In the genomic region with DNA sequence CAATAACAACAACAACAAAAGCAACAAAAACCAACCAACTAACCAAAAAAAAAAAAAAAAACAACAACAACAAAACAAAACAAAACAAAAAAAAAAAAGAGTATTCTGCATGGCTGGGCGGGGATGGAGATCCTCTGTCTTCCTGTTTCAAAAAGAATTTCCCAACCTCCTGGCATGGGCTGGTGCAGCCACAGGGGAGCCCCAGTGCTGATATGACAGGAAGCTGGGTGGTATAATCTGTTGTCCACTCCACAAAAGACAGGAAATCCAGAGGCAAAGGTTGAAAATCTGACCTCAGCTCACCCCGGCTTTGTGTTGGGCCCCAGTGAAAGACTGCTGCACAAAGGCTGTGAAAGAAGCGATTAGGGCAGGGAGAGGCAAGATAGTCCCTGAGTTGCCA, we compare ENCODE assay signal across 24 mouse cellular contexts. TPM values are rescaled to one million over a fixed set of nuclear protein-coding genes. Genes with fewer than 3 reads are reported as not detected.
DNase-seq lines count a peak whose midpoint lies in the region; ATAC-seq and TF ChIP-seq lines count a peak whose summit lies in the region.
"Had no signal": no experiment of that assay in that cellular context is flagged by ENCODE, and none has a peak within 500 bp of the region (broad histone marks: within the 10 kb centered on the region; RNA-seq: fewer than 3 reads in every experiment).

No protein-coding gene starts in this region.

- DNase-seq in midbrain, embryonic 10.5 days (ENCODE audit: low spot score) = peak; percentile 56
- no peak for DNase-seq in ES-E14 (ENCODE audit: low read depth, low spot score)
- no peak for DNase-seq in ovary, postnatal 10 days (ENCODE audit: low spot score)
- DNase-seq in spleen, postnatal 36 days (ENCODE audit: low spot score in 2 of 2) = no peak
- DNase-seq: adrenal gland, postnatal 10 days; adrenal gland, postnatal 36 days; cerebellum, adult 18-20 months; cerebellum, adult 9-10 months; cerebellum, postnatal 25 days; gastrocnemius, postnatal 10 days; gastrocnemius, postnatal 36 days; heart, adult 11 months had no signal

- no peaks in the 10 kb centered on the region; the same call in 1 of the 2 replicates for H3K9me3 ChIP-seq in midbrain, embryonic 10.5 days (replicated peaks)
- H3K9me3 ChIP-seq in midbrain, embryonic 13.5 days = no peaks in the 10 kb centered on the region
- H3K9me3 ChIP-seq in ES-E14 (ENCODE audit: control insufficient read depth, insufficient read depth, low read depth, low read length) = no peaks in the 10 kb centered on the region
- H3K9me3 ChIP-seq: forebrain, embryonic 13.5 days had no signal

- H3K9ac ChIP-seq in midbrain, embryonic 13.5 days (replicated peaks) = no peak overlapping the region
- no peak overlapping the region for H3K9ac ChIP-seq in ES-E14 (ENCODE audit: insufficient read depth, low read depth, low read length, poor library complexity, severe bottlenecking)
- H3K9ac ChIP-seq: forebrain, embryonic 13.5 days; hindbrain, embryonic 14.5 days had no signal

- no peak overlapping the region for H3K27ac ChIP-seq in midbrain, embryonic 10.5 days (replicated peaks)
- H3K27ac ChIP-seq in midbrain, embryonic 13.5 days = no peak overlapping the region
- no peak overlapping the region for H3K27ac ChIP-seq in ES-E14 (ENCODE audit: insufficient read depth, low read depth, low read length, poor library complexity, severe bottlenecking)
- H3K27ac ChIP-seq: forebrain, embryonic 10.5 days; forebrain, embryonic 13.5 days; hindbrain, embryonic 14.5 days; hindbrain, postnatal 0 days had no signal

- ATAC-seq in midbrain, embryonic 13.5 days = no peak
- ATAC-seq in megakaryocyte, adult 5-6 weeks (ENCODE audit: poor library complexity, severe bottlenecking) = 0 out of 2 replicates have a peak, but pooled peaks have one; percentile 15
- ATAC-seq: activated CD4-positive, CD25-positive, alpha-beta regulatory T cell, adult 4 months; forebrain, embryonic 13.5 days; forebrain, embryonic 16.5 days; hindbrain, postnatal 0 days; inflammation-experienced regulatory T-cells, adult 6 months; intestine, embryonic 16.5 days had no signal

- no peak overlapping the region for H3K4me3 ChIP-seq in midbrain, embryonic 10.5 days
- H3K4me3 ChIP-seq in midbrain, embryonic 13.5 days (replicated peaks) = no peak overlapping the region
- no peak overlapping the region for H3K4me3 ChIP-seq in ES-E14 (ENCODE audit: insufficient read depth in 1 of 2, low read depth in 1 of 2, low read length in 2 of 2, poor library complexity in 1 of 2, severe bottlenecking in 1 of 2)
- H3K4me3 ChIP-seq: forebrain, embryonic 10.5 days; forebrain, embryonic 13.5 days had no signal

- H3K4me2 ChIP-seq in midbrain, embryonic 13.5 days (replicated peaks) = no peak overlapping the region
- H3K4me2 ChIP-seq: forebrain, embryonic 13.5 days; heart, embryonic 11.5 days; hindbrain, embryonic 14.5 days had no signal

- in situ Hi-C loops in ES-E14 (cut with MboI; ENCODE audit: low sequenced_read_pairs in 2 of 2, unreplicated experiment in 2 of 2) = no loop called here

- peaks cover 9% of the 10 kb centered on the region for H3K27me3 ChIP-seq in midbrain, embryonic 10.5 days (ENCODE audit: low read depth, poor library complexity, severe bottlenecking)
- no peaks in the 10 kb centered on the region for H3K27me3 ChIP-seq in midbrain, embryonic 13.5 days
- H3K27me3 ChIP-seq: forebrain, embryonic 13.5 days had no signal

- H3K4me1 ChIP-seq in midbrain, embryonic 10.5 days = peaks cover 36% of the 10 kb centered on the region
- H3K4me1 ChIP-seq in midbrain, embryonic 13.5 days (replicated peaks) = peaks cover 7% of the 10 kb centered on the region; the same call in 1 of the 2 replicates
- H3K4me1 ChIP-seq in ES-E14 (ENCODE audit: control insufficient read depth in 2 of 2, insufficient read depth in 2 of 2, low read length in 2 of 2, poor library complexity in 1 of 2) = peaks cover 20 to 37% of the 10 kb centered on the region in 2 experiments

- H3K36me3 ChIP-seq in midbrain, embryonic 10.5 days = no peaks in the 10 kb centered on the region
- H3K36me3 ChIP-seq in midbrain, embryonic 13.5 days = no peaks in the 10 kb centered on the region
- no peaks in the 10 kb centered on the region for H3K36me3 ChIP-seq in ES-E14 (ENCODE audit: control insufficient read depth, insufficient read depth, low read length, poor library complexity, severe bottlenecking)
- H3K36me3 ChIP-seq: forebrain, embryonic 10.5 days had no signal

- 39% methylated on average over 3 of the region's 3 CpGs for WGBS in midbrain, embryonic 10.5 days
- 46% methylated on average over 3 of the region's 3 CpGs for WGBS in midbrain, embryonic 13.5 days

TF ChIP-seq in ES-E14, 5 proteins besides CTCF, POLR2A, EP300 and RAD21:
- TF ChIP-seq ZNF384 (IDR thresholded peaks at IDR 0.05; ENCODE audit: low read depth, low read length) (0 out of 2 replicates have a peak, but pooled peaks have one; percentile 42), MAFK (IDR thresholded peaks at IDR 0.05; ENCODE audit: insufficient read depth, low read depth, low read length) (no peak)

RNA-seq across cellular contexts. Expression of a gene that starts 17.3 kb away (rescaled TPM):
- 119 and 141 TPM in 2 replicates for polyA plus RNA-seq in midbrain, embryonic 10.5 days (2016; fragmentation: Nextera tagmentation; extraction: Ambion mirVana)
- polyA plus RNA-seq in midbrain, embryonic 13.5 days (2015; fragmentation: Nextera tagmentation; extraction: Ambion mirVana) = 60.7 and 67.1 TPM in 2 replicates
- 76.8 and 110 TPM in 2 replicates for total RNA-seq in ES-E14 (2012; rRNA removed)
- total RNA-seq in megakaryocyte, adult 5-6 weeks (2015) = 0.16 and 0.67 TPM in 2 replicates
- 0.08 and 0.11 TPM in 2 replicates for total RNA-seq in megakaryocyte, adult 5-6 weeks (2017)
- total RNA-seq: MEL had no signal
- polyA plus RNA-seq: activated CD4-positive, CD25-positive, alpha-beta regulatory T cell, adult 4 months; inflammation-experienced regulatory T-cells, adult 6 months had no signal

Comparison
In these comparisons a context has a peak if more than half of its experiments do, and no peak if none do; other contexts are left out.
1. RNA of a gene that starts 17.3 kb away (total RNA-seq): 76.8 to 110 TPM in ES-E14; 0.08 to 0.67 TPM in megakaryocyte, adult 5-6 weeks; every median in the first group is over 10 times any median in the second.